Mouse (Mus musculus): ENCODE measurements around the gene 1300017J02Rik.

DNA sequence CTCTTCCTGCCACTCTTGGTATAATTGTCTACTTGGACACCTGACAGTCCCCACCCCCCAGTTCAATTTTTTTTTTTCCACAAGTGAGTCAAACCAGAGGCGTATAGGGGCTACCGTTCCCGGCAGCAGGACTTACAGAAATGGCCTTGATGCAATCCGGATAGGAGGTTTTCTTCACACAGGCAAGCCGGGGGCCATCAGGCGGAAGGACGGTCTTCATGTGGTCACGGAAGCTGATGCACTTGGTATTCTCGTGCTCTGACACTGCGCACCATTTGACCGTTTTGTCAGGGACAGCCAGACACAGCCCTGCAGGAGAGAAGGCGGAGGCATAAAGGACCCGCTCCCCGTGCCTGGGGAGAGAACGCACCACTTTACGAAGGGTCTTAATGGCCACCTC, 77.1 kb downstream of the 1300017J02Rik start:
- TF ChIP-seq POLR2A (IDR thresholded peaks at IDR 0.05; ENCODE audit: borderline replicate concordance, extremely low read depth, low read depth, low read length), result no peak
- no peak for TF ChIP-seq CTCF (IDR thresholded peaks at IDR 0.05; ENCODE audit: insufficient read depth, low read length)

Data from lung, adult 2 months (tissue).